Mouse (Mus musculus) testis, adult 2 months (tissue): ENCODE results near the gene Tac4.

Source experiments
- CTCF ChIP-seq: fragments of 200-500 bp; IDR thresholded peaks from 2 replicates; pipeline ENCODE4 v1.5.1; 2012; ENCODE audit warnings: low read depth, mild to moderate bottlenecking, inconsistent platforms, low read length, moderate library complexity; ENCODE audit not compliant: control insufficient read depth, insufficient read depth, insufficient replicate concordance
- POLR2A ChIP-seq: fragments of 200-500 bp; IDR thresholded peaks from 2 replicates; pipeline ENCODE4 v1.6.1; 2012; ENCODE audit warnings: low read depth, mild to moderate bottlenecking, inconsistent platforms, low read length, moderate library complexity; ENCODE audit not compliant: control insufficient read depth

DNA sequence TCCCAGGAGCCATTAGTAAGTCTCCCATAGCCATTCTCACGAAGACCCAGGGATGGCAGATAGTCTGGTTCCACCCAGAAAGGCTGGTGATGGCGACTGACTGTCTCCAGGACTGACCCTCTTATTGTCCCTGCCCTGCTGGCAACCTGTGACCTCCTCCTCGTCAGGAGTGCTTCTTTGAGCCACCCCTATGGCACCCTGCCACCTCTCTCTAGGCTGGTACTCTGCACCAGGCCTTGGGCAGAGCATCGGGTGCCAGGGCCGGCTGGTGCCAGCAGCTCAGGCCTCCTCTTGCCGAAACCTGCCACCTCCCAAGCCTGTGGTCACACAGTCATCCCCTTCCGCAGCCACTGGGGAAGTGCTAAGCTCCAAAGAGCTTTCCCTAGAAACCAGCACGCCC lies 42.2 kb upstream of the Tac4 start:
- TF ChIP-seq CTCF (no peak), POLR2A (no peak)
